Mouse (Mus musculus) testis, adult 2 months (tissue): ENCODE results near the gene Otogl.
A peak's percentile ranks its signal among the peaks of the same experiment; 100 is the strongest.

Experiments used
- CTCF ChIP-seq: fragments of 200-500 bp; IDR thresholded peaks from 2 replicates; pipeline ENCODE4 v1.5.1; 2012; ENCODE audit warnings: low read depth, mild to moderate bottlenecking, inconsistent platforms, low read length, moderate library complexity; ENCODE audit not compliant: control insufficient read depth, insufficient read depth, insufficient replicate concordance
- POLR2A ChIP-seq: fragments of 200-500 bp; IDR thresholded peaks from 2 replicates; pipeline ENCODE4 v1.6.1; 2012; ENCODE audit warnings: low read depth, mild to moderate bottlenecking, inconsistent platforms, low read length, moderate library complexity; ENCODE audit not compliant: control insufficient read depth

- TF ChIP-seq POLR2A (no peak), CTCF (peak; percentile 34; the same call in 1 of the 2 replicates)
Measured at GRCm38 (mm10) chr10:107799671-107800353, 112.1 kb downstream of the Otogl start.
